Mouse (Mus musculus): ENCODE data around the gene Fam171a2.
"Not testable (repeated sequence)": the region's sequence is repeated elsewhere in the genome, so short reads cannot be mapped to it uniquely, and the experiment has no call there.

Gene Fam171a2

GRCm38 (mm10) chr11:102410345-102410744 is 37.1 kb downstream of the Fam171a2 start:
- DNase-seq (ENCODE audit: low read depth, low spot score) = not testable (repeated sequence)

GRCm38 (mm10) chr11:102409795-102410330 is 37.6 kb downstream of the Fam171a2 start:
- no peak for DNase-seq (ENCODE audit: low read depth, low spot score)

- DNase-seq (ENCODE audit: low read depth, low spot score) = no peak
Observed at GRCm38 (mm10) chr11:102408888-102409794, 38.3 kb downstream of the Fam171a2 start.

DNA sequence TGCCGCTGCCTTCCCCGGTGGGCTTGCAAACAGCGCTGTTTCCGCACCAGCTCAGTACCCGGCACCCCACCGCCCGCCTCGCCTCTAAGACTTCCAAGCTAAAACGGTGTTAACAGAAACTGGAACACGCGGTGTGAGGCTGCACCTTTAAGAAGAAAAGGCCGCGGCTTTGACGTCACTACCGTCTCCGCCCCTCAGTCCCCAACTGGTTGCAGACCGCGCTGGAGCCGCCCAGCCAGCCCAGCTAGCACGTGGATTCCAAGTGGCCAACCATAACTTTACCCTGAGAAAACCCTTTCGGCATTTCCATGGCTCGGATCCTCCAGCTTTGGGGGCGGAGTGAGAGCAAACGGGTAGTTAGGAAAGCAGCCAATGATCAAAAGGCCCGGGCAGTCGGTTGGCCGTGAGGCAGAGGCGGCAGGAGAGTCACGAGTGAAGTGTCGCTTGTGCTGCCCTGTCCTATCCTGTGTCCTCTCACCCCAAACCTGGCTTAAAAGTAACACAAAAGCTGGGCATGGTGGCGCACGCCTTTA is 39.1 kb downstream of the Fam171a2 start:
- DNase-seq (ENCODE audit: low read depth, low spot score) = peak; percentile 98

- DNase-seq (ENCODE audit: low read depth, low spot score) = no peak
Observed at GRCm38 (mm10) chr11:102407834-102408215, 39.7 kb downstream of the Fam171a2 start, which contains the start of gene Slc25a39. TSS of gene Slc25a39 (minus strand) at chr11:102407946.

- peak; percentile 86 for DNase-seq (ENCODE audit: low read depth, low spot score)
Observed at GRCm38 (mm10) chr11:102406900-102407833, 40.3 kb downstream of the Fam171a2 start.

DNA sequence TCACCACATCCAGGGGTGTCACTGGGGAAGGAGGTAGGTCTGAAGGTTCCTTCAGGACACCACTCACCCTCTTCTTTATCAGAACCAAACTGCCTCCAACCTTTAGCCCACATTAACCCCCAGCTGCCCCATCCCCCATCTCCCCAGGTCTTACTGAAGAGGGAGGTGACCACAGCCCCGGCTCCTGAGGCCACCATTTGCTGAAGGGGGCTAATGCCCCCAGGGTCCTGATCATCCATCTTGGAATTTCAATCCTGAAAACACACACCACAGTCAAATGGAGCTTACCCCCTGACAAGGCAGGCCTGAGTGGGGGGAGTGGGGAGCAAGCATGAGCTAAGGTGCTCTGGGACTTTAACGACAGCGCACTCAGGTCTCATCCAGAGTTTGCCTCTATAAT is 41.1 kb downstream of the Fam171a2 start:
- DNase-seq (ENCODE audit: low read depth, low spot score) = no peak

GRCm38 (mm10) chr11:102405544-102406285 is 41.8 kb downstream of the Fam171a2 start:
- DNase-seq (ENCODE audit: low read depth, low spot score) = no peak

DNA sequence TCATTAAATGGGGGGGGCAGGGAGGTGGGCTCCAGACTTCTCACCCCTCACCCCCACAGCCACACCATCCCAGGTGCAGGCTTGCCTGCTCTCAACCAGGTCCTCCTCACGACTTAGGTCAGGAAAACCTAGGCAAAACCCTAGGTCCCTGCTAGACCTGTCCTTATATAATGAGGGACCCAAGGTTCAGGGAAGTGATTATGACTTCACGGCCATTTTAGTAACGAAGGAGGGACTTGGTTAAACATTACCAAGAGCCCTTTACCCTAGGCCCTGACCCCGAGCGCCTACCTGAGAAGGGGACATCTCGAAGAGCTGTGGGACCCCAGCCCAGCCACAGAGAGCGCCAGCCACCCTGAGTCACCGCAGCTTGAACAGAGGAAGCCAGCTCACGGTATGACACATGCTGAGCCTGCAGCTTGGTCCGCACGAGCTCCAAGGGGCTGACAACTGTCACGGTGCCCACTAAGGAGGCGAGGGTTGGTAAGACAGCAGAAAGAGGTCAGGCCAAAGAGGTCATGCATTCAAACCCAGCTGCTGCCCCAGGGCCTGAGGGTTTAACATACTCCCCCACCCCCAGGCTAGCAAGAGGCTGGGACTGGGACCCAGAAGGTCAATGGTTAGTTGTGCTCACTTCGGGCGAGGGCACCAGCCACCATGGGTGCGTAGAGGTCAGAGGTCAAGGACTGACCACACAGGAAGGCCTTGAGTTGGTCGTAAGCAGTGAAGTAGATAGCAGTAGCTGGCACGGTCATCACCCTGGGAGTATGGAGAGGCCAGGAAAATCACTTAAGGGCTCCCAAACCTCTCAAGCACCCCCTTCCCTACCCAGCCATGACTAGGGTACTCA is 43.1 kb downstream of the Fam171a2 start:
- DNase-seq (ENCODE audit: low read depth, low spot score) = no peak

DNA sequence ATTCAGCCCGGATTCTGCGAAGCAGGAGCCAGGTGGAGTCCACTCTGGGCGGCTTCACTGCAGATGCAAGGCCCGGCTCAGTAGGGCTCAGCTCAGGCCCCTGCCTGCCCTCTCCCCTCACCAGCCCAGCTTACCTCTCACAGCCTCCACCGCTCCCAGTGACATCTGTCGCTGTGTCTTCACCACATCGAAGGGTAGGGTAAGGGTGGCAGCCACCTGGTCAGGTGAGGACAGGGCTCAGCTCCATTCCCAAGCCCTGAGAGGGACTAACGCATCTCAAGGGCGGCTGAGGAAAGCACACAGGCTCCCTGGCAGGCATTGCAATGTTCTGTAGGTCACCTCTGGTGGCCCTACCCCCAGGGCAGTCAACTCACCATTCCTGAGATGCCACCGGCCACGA is 43.8 kb downstream of the Fam171a2 start:
- DNase-seq (ENCODE audit: low read depth, low spot score) = no peak

- DNase-seq (ENCODE audit: low read depth, low spot score) = no peak
Observed at GRCm38 (mm10) chr11:102401898-102402500, 45.5 kb downstream of the Fam171a2 start.

GRCm38 (mm10) chr11:102400513-102401084 is 46.9 kb downstream of the Fam171a2 start:
- no peak for DNase-seq (ENCODE audit: low read depth, low spot score)

GRCm38 (mm10) chr11:102399610-102400072 is 47.8 kb downstream of the Fam171a2 start:
- no peak for DNase-seq (ENCODE audit: low read depth, low spot score)

DNA sequence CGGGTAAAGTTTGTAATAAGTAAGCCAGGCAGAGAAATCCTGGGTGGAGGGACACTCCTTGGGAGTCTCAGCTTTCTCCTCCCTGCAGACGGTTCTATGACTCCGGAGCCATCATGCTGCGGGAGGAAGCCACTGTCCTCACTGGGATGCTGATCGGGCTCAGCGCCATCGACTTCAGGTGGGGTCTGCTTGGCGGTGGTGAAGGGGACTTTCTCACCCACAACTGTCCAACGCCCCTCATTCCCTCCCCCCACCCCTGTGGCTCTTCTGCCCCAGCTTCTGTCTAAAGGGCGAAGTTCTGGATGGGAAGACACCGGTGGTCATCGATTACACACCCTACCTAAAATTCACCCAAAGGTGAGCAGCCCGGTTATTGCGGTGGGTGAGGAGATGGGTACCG is 48.4 kb downstream of the Fam171a2 start:
- DNase-seq (ENCODE audit: low read depth, low spot score) = no peak

- no peak for DNase-seq (ENCODE audit: low read depth, low spot score)
Observed at GRCm38 (mm10) chr11:102398007-102398825, 49.3 kb downstream of the Fam171a2 start.

- no peak for DNase-seq (ENCODE audit: low read depth, low spot score)
Observed at GRCm38 (mm10) chr11:102396671-102397141, 50.8 kb downstream of the Fam171a2 start.

DNA sequence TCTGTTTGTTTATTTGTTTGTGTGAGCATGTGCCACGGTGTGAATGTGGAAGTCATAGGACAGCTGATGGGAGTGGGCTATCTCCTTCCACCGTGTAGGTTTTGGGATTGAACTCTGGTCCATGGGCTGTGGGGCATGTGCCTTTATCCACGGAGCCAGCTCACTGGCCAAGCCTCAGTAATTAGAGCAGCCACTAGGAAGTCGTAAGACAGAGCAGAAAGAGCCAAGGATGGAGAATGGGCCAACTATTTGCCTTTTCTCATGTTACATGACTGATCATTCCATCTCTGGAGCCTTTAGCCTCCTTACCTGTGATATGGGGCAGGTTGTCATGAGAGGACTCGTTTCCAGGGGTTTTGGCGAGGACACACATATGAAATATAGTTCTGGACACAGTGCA is 51.2 kb downstream of the Fam171a2 start:
- DNase-seq (ENCODE audit: low read depth, low spot score) = no peak

GRCm38 (mm10) chr11:102395250-102395649 is 52.2 kb downstream of the Fam171a2 start:
- no peak for DNase-seq (ENCODE audit: low read depth, low spot score)
